Comparison of ENCODE assay signal across 9 mouse cellular contexts in genomic region chr14:27166751-27167150, GRCm38 (mm10). TPM values are rescaled to one million over a fixed set of nuclear protein-coding genes. Genes with fewer than 3 reads are reported as not detected.
DNase-seq lines count a peak whose midpoint lies in the region; ATAC-seq and TF ChIP-seq lines count a peak whose summit lies in the region.
"Had no signal": no experiment of that assay in that cellular context is flagged by ENCODE, and none has a peak within 500 bp of the region (broad histone marks: within the 10 kb centered on the region; RNA-seq: fewer than 3 reads in every experiment).

No protein-coding gene starts in this region.

- H3K27me3 ChIP-seq in heart, embryonic 13.5 days (replicated peaks) = peaks cover 42% of the 10 kb centered on the region
- H3K27me3 ChIP-seq in embryonic facial prominence, embryonic 10.5 days (replicated peaks; ENCODE audit: low read depth, poor library complexity, severe bottlenecking) = no peaks in the 10 kb centered on the region
- H3K27me3 ChIP-seq in hindbrain, postnatal 0 days (ENCODE audit: insufficient read depth, low read length) = no peaks in the 10 kb centered on the region
- no peaks in the 10 kb centered on the region for H3K27me3 ChIP-seq in limb, embryonic 14.5 days (ENCODE audit: control insufficient read depth, insufficient read depth, low read length)
- H3K27me3 ChIP-seq: liver, embryonic 13.5 days had no signal

- H3K4me2 ChIP-seq in heart, embryonic 13.5 days = 0 out of 2 replicates have a peak overlapping the region, but pooled peaks have one; percentile 7
- H3K4me2 ChIP-seq in hindbrain, postnatal 0 days (ENCODE audit: low read depth, low read length) = no peak overlapping the region
- no peak overlapping the region for H3K4me2 ChIP-seq in limb, embryonic 14.5 days (replicated peaks; ENCODE audit: low read depth, low read length, severe bottlenecking)
- H3K4me2 ChIP-seq: liver, embryonic 13.5 days had no signal

- H3K4me1 ChIP-seq in heart, embryonic 13.5 days = peaks cover 49% of the 10 kb centered on the region
- H3K4me1 ChIP-seq in embryonic facial prominence, embryonic 10.5 days = peaks cover 13% of the 10 kb centered on the region
- H3K4me1 ChIP-seq in hindbrain, postnatal 0 days (ENCODE audit: insufficient read depth, low read length) = peaks cover 4% of the 10 kb centered on the region; the same call in 1 of the 2 replicates
- peaks cover 19% of the 10 kb centered on the region for H3K4me1 ChIP-seq in limb, embryonic 14.5 days (ENCODE audit: control insufficient read depth, insufficient read depth, low read length)

- H3K27ac ChIP-seq in heart, embryonic 13.5 days (replicated peaks) = peak overlapping the region; percentile 70
- H3K27ac ChIP-seq in embryonic facial prominence, embryonic 10.5 days (replicated peaks) = no peak overlapping the region
- peak overlapping the region; percentile 82 for H3K27ac ChIP-seq in hindbrain, postnatal 0 days
- H3K27ac ChIP-seq in limb, embryonic 14.5 days (replicated peaks; ENCODE audit: low read depth, low read length) = peak overlapping the region; percentile 38; the same call in 1 of the 2 replicates
- H3K27ac ChIP-seq: liver, embryonic 13.5 days had no signal

- H3K9ac ChIP-seq in heart, embryonic 13.5 days = no peak overlapping the region
- H3K9ac ChIP-seq in hindbrain, postnatal 0 days (replicated peaks; ENCODE audit: low read length) = no peak overlapping the region
- H3K9ac ChIP-seq in limb, embryonic 14.5 days (ENCODE audit: low read depth, low read length, severe bottlenecking) = no peak overlapping the region
- H3K9ac ChIP-seq: liver, embryonic 13.5 days had no signal

- no peak for DNase-seq in heart, postnatal 36 days
- peak; percentile 11 for DNase-seq in embryonic facial prominence, embryonic 10.5 days (ENCODE audit: low spot score)
- peak; percentile 91 for DNase-seq in hindbrain, postnatal 0 days (ENCODE audit: low spot score)
- peak; percentile 69 for DNase-seq in limb, embryonic 14.5 days (ENCODE audit: low spot score)
- no peak for DNase-seq in spleen, adult 12 weeks (ENCODE audit: low spot score)
- no peak for DNase-seq in gastrocnemius, postnatal 25 days
- DNase-seq in ovary, adult 18-20 months (ENCODE audit: low spot score) = no peak
- DNase-seq: liver, embryonic 13.5 days had no signal

- no peak for TF ChIP-seq CTCF in hindbrain, postnatal 0 days (IDR thresholded peaks at IDR 0.05; ENCODE audit: low read depth)

- intact Hi-C loops in heart, postnatal 36 days (cut with DNase I) = no loop called here

- H3K9me3 ChIP-seq in heart, embryonic 13.5 days = no peaks in the 10 kb centered on the region
- no peaks in the 10 kb centered on the region for H3K9me3 ChIP-seq in embryonic facial prominence, embryonic 10.5 days
- no peaks in the 10 kb centered on the region for H3K9me3 ChIP-seq in hindbrain, postnatal 0 days (ENCODE audit: low read length)
- H3K9me3 ChIP-seq in limb, embryonic 14.5 days (ENCODE audit: control insufficient read depth, low read length) = no peaks in the 10 kb centered on the region
- H3K9me3 ChIP-seq: liver, embryonic 13.5 days had no signal

- ATAC-seq in heart, embryonic 13.5 days (ENCODE audit: extremely low read depth, insufficient number of reproducible peaks, low FRiP score, low TSS enrichment) = no peak
- peak; percentile 96 for ATAC-seq in hindbrain, postnatal 0 days
- peak; percentile 63 for ATAC-seq in limb, embryonic 14.5 days (ENCODE audit: low FRiP score, low read depth)

- no peak overlapping the region for H3K4me3 ChIP-seq in heart, embryonic 13.5 days
- H3K4me3 ChIP-seq in embryonic facial prominence, embryonic 10.5 days = no peak overlapping the region
- H3K4me3 ChIP-seq in hindbrain, postnatal 0 days (ENCODE audit: low read length) = no peak overlapping the region
- H3K4me3 ChIP-seq in limb, embryonic 14.5 days (replicated peaks; ENCODE audit: low read length) = no peak overlapping the region
- H3K4me3 ChIP-seq: liver, embryonic 13.5 days had no signal

- no peak for TF ChIP-seq POLR2A in limb, embryonic 14.5 days (IDR thresholded peaks at IDR 0.05; ENCODE audit: borderline replicate concordance, extremely low read depth, insufficient read depth, insufficient read length)

- no peaks in the 10 kb centered on the region for H3K36me3 ChIP-seq in heart, embryonic 13.5 days
- H3K36me3 ChIP-seq in embryonic facial prominence, embryonic 10.5 days (replicated peaks) = no peaks in the 10 kb centered on the region
- H3K36me3 ChIP-seq in hindbrain, postnatal 0 days (ENCODE audit: insufficient read depth, low read length) = no peaks in the 10 kb centered on the region
- H3K36me3 ChIP-seq in limb, embryonic 14.5 days (ENCODE audit: control insufficient read depth, insufficient read depth, low read length) = no peaks in the 10 kb centered on the region
- H3K36me3 ChIP-seq: liver, embryonic 13.5 days had no signal

- 66% methylated on average over 8 of the region's 8 CpGs for WGBS in heart, embryonic 13.5 days
- 79% methylated on average over 8 of the region's 8 CpGs for WGBS in embryonic facial prominence, embryonic 10.5 days
- WGBS in hindbrain, postnatal 0 days = 36% methylated on average over 8 of the region's 8 CpGs
- WGBS in limb, embryonic 14.5 days = 51% methylated on average over 8 of the region's 8 CpGs

RNA-seq across cellular contexts. Expression of gene Arhgef3, which starts 52.1 kb away (rescaled TPM):
- polyA plus RNA-seq in heart, embryonic 13.5 days (2015; fragmentation: Nextera tagmentation; extraction: Ambion mirVana) = 13.2 and 13.3 TPM in 2 replicates
- 10 to 100 TPM; 27.5 to 37.7 TPM for total RNA-seq in heart, postnatal 36 days (2021)
- 3.8 and 4.0 TPM in 2 replicates for polyA plus RNA-seq in embryonic facial prominence, embryonic 10.5 days (2016; fragmentation: Nextera tagmentation; extraction: Ambion mirVana)
- total RNA-seq in hindbrain, postnatal 0 days (2014; rRNA removed) = 19.8 and 21.9 TPM in 2 replicates
- polyA plus RNA-seq in hindbrain, postnatal 0 days (2015; fragmentation: Nextera tagmentation; extraction: Ambion mirVana) = 16.8 and 17.7 TPM in 2 replicates
- 14.3 and 14.8 TPM in 2 replicates for polyA plus RNA-seq in limb, embryonic 14.5 days (2012; rRNA removed)
- polyA plus RNA-seq in limb, embryonic 14.5 days (2014; fragmentation: Nextera tagmentation; extraction: Ambion mirVana) = 22.5 and 26.1 TPM in 2 replicates
- 10 to 100 TPM in 1 of 2 experiments, 1 to 10 TPM in 1; 8.1 to 10.9 TPM for total RNA-seq in gastrocnemius, postnatal 25 days (2021)

Comparison
In these comparisons a context has a peak if more than half of its experiments do, and no peak if none do; other contexts are left out.
1. DNase-seq: peak in embryonic facial prominence, embryonic 10.5 days (single experiment), hindbrain, postnatal 0 days (single experiment) and limb, embryonic 14.5 days (single experiment); none in heart, postnatal 36 days (0 of 2), spleen, adult 12 weeks (single experiment), gastrocnemius, postnatal 25 days (single experiment) and ovary, adult 18-20 months (single experiment).